Mouse (Mus musculus) erythroblast, embryonic 14.5 days (primary cell): ENCODE results near the gene Pex14. TPM values are rescaled to one million over a fixed set of nuclear protein-coding genes. Genes with fewer than 3 reads are reported as not detected.

Experiments
- H3K27me3 ChIP-seq: 2 replicates; pipeline ENCODE4 v1.6.1; 2012; ENCODE audit warnings: inconsistent platforms; ENCODE audit not compliant: control insufficient read depth
- H3K36me3 ChIP-seq: 2 replicates; pipeline ENCODE4 v1.6.1; 2012; ENCODE audit warnings: mild to moderate bottlenecking, inconsistent platforms; ENCODE audit not compliant: control insufficient read depth
- H3K4me1 ChIP-seq: 2 replicates; pipeline ENCODE4 v1.6.1; 2012; ENCODE audit warnings: inconsistent platforms; ENCODE audit not compliant: control insufficient read depth
- H3K4me3 ChIP-seq: replicated peaks from 2 replicates; pipeline ENCODE3; 2012; ENCODE audit warnings: moderate library complexity, mild to moderate bottlenecking, inconsistent platforms
- H3K9me3 ChIP-seq: 2 replicates; pipeline ENCODE4 v1.6.1; 2012; ENCODE audit warnings: low read length, inconsistent platforms, mixed read lengths; ENCODE audit not compliant: control insufficient read depth
- GATA1 ChIP-seq: IDR thresholded peaks from 2 replicates; pipeline ENCODE4 v1.6.1; 2012; ENCODE audit warnings: low read length, inconsistent platforms, mixed read lengths
- TAL1 ChIP-seq: IDR thresholded peaks from 3 replicates; pipeline ENCODE4 v1.6.1; 2012; ENCODE audit warnings: low read length, inconsistent platforms, mixed read lengths
- polyA plus RNA-seq: library from polyadenylated mRNA; stranded (reverse); fragments of >175 nt; gene quantifications from 2 replicates; pipeline ENCODE4 v1.2.3, GENCODE M21; 2012

The Pex14 gene
- polyA plus RNA-seq, 1 experiment = 2.0 TPM

- no peak overlapping the region for H3K4me3 ChIP-seq
- TF ChIP-seq GATA1 = no peak
- no peak for TF ChIP-seq TAL1
- peaks cover 11% of the 10 kb centered on the region for H3K27me3 ChIP-seq
- no peaks in the 10 kb centered on the region for H3K9me3 ChIP-seq
- peaks cover 2% of the 10 kb centered on the region; the same call in 1 of the 2 replicates for H3K4me1 ChIP-seq
- H3K36me3 ChIP-seq = no peaks in the 10 kb centered on the region
Measured at GRCm38 (mm10) chr4:148940674-148941211, 158.9 kb downstream of the Pex14 start.

GRCm38 (mm10) chr4:148938546-148938945, 161.1 kb downstream of the Pex14 start:
- Histone ChIP-seq H3K36me3 (no peaks in the 10 kb centered on the region), H3K27me3 (peaks cover 11% of the 10 kb centered on the region), H3K4me3 (no peak overlapping the region), H3K4me1 (peaks cover 2% of the 10 kb centered on the region; the same call in 1 of the 2 replicates), H3K9me3 (no peaks in the 10 kb centered on the region)
- no peak for TF ChIP-seq GATA1
- TF ChIP-seq TAL1 = no peak

- TF ChIP-seq TAL1 = no peak
- no peak for TF ChIP-seq GATA1
- H3K27me3 ChIP-seq = peaks cover 11% of the 10 kb centered on the region
- peaks cover 2% of the 10 kb centered on the region; the same call in 1 of the 2 replicates for H3K4me1 ChIP-seq
- H3K4me3 ChIP-seq = no peak overlapping the region
- H3K9me3 ChIP-seq = no peaks in the 10 kb centered on the region
- H3K36me3 ChIP-seq = no peaks in the 10 kb centered on the region
Measured at GRCm38 (mm10) chr4:148936727-148937126, 162.9 kb downstream of the Pex14 start.

- no peaks in the 10 kb centered on the region for H3K9me3 ChIP-seq
- H3K4me3 ChIP-seq = no peak overlapping the region
- peaks cover 8% of the 10 kb centered on the region for H3K27me3 ChIP-seq
- no peak for TF ChIP-seq TAL1
- no peak for TF ChIP-seq GATA1
- H3K36me3 ChIP-seq = no peaks in the 10 kb centered on the region
- H3K4me1 ChIP-seq = peaks cover 2% of the 10 kb centered on the region; the same call in 1 of the 2 replicates
Measured at GRCm38 (mm10) chr4:148936111-148936510, 163.6 kb downstream of the Pex14 start.

- TF ChIP-seq TAL1 = no peak
- no peak for TF ChIP-seq GATA1
- no peak overlapping the region for H3K4me3 ChIP-seq
- no peaks in the 10 kb centered on the region for H3K9me3 ChIP-seq
- no peaks in the 10 kb centered on the region for H3K36me3 ChIP-seq
- peaks cover under 1% of the 10 kb centered on the region; the same call in 1 of the 2 replicates for H3K27me3 ChIP-seq
- no peaks in the 10 kb centered on the region for H3K4me1 ChIP-seq
Measured at GRCm38 (mm10) chr4:148935211-148935610, 164.5 kb downstream of the Pex14 start.

GRCm38 (mm10) chr4:148933109-148933508, 166.6 kb downstream of the Pex14 start:
- Histone ChIP-seq H3K4me3 (no peak overlapping the region), H3K9me3 (no peaks in the 10 kb centered on the region), H3K4me1 (no peaks in the 10 kb centered on the region), H3K27me3 (no peaks in the 10 kb centered on the region), H3K36me3 (no peaks in the 10 kb centered on the region)
- TF ChIP-seq TAL1 (no peak), GATA1 (no peak)

- H3K36me3 ChIP-seq = no peaks in the 10 kb centered on the region
- H3K27me3 ChIP-seq = peaks cover 10% of the 10 kb centered on the region
- H3K9me3 ChIP-seq = no peaks in the 10 kb centered on the region
- no peak overlapping the region for H3K4me3 ChIP-seq
- TF ChIP-seq TAL1 = no peak
- no peak for TF ChIP-seq GATA1
- no peaks in the 10 kb centered on the region for H3K4me1 ChIP-seq
Measured at GRCm38 (mm10) chr4:148930721-148931229, 168.9 kb downstream of the Pex14 start.

GRCm38 (mm10) chr4:148928876-148929275, 170.8 kb downstream of the Pex14 start:
- H3K4me1 ChIP-seq = no peaks in the 10 kb centered on the region
- no peak for TF ChIP-seq TAL1
- TF ChIP-seq GATA1 = no peak
- H3K27me3 ChIP-seq = peaks cover 23% of the 10 kb centered on the region
- no peaks in the 10 kb centered on the region for H3K9me3 ChIP-seq
- H3K36me3 ChIP-seq = no peaks in the 10 kb centered on the region
- no peak overlapping the region for H3K4me3 ChIP-seq

GRCm38 (mm10) chr4:148928316-148928715, 171.4 kb downstream of the Pex14 start:
- H3K36me3 ChIP-seq = no peaks in the 10 kb centered on the region
- peaks cover 28% of the 10 kb centered on the region for H3K27me3 ChIP-seq
- no peaks in the 10 kb centered on the region for H3K9me3 ChIP-seq
- H3K4me1 ChIP-seq = no peaks in the 10 kb centered on the region
- H3K4me3 ChIP-seq = no peak overlapping the region
- no peak for TF ChIP-seq TAL1
- TF ChIP-seq GATA1 = no peak
